In the genomic region with DNA sequence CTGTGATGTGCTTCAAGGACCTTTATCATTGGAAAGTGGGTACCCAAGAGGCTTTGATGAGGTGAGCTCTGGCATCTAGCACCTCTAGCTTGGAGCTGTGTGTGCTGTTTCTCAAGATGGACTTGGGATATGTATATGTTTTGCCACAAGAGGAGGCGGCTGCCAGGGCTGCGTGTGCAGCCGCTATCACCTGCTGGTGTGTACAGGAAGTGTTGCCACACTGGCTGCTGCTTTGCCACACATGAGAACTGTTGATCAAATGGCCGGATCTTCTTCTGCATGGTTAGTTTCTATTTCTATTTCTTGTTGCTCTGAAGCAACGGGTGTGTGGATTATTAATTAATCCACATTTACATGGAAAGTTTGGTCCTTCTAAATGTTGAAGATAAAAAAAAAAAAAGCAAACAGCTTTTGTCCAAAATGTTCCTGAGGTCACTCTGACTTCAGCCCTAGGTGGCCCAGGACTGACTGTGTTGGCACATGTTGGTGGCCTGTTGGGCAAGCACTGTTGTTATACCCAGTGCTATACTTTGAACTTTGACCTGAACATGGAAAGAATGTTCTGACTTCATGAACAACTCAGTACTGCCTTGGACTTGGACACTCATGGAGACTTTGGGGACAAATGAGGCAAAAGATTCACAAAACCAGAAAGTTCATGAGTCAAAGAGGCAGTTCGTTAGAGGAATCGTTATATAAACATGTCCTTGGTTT, we compare ENCODE assay signal across 32 mouse cellular contexts. TPM values are rescaled to one million over a fixed set of nuclear protein-coding genes. Genes with fewer than 3 reads are reported as not detected.
A peak's percentile ranks its signal among the peaks of the same experiment; 100 is the strongest.
DNase-seq lines count a peak whose midpoint lies in the region; ATAC-seq and TF ChIP-seq lines count a peak whose summit lies in the region.
"Had no signal": no experiment of that assay in that cellular context is flagged by ENCODE, and none has a peak within 500 bp of the region (broad histone marks: within the 10 kb centered on the region; RNA-seq: fewer than 3 reads in every experiment).

No protein-coding gene starts in this region.

- ATAC-seq in kidney, embryonic 14.5 days (ENCODE audit: low FRiP score, low TSS enrichment) = no peak
- ATAC-seq in liver, postnatal 0 days = peak; percentile 96
- ATAC-seq in liver, embryonic 12.5 days = no peak
- peak; percentile 81 for ATAC-seq in megakaryocyte, adult 5-6 weeks (ENCODE audit: poor library complexity, severe bottlenecking)
- no peak for ATAC-seq in CD4-positive, CD25-positive, alpha-beta regulatory T cell, adult 4 months
- ATAC-seq in erythroblast, adult 5-6 weeks (replicated peaks; ENCODE audit: low FRiP score, poor library complexity, severe bottlenecking) = no peak
- ATAC-seq: activated CD4-positive, CD25-positive, alpha-beta regulatory T cell, adult 4 months; forebrain, embryonic 16.5 days; hindbrain, embryonic 16.5 days; midbrain, embryonic 13.5 days had no signal

- no peak overlapping the region for H3K4me3 ChIP-seq in kidney, embryonic 14.5 days (ENCODE audit: low read length)
- no peak overlapping the region for H3K4me3 ChIP-seq in liver, postnatal 0 days (ENCODE audit: low read depth, low read length)
- no peak overlapping the region for H3K4me3 ChIP-seq in liver, embryonic 12.5 days
- H3K4me3 ChIP-seq: embryonic facial prominence, embryonic 15.5 days; heart, embryonic 12.5 days; hindbrain, embryonic 10.5 days; limb, embryonic 13.5 days; megakaryocyte, embryonic 14.5 days; midbrain, embryonic 13.5 days had no signal

- H3K27ac ChIP-seq in kidney, embryonic 14.5 days (ENCODE audit: low read depth, low read length) = no peak overlapping the region
- peak overlapping the region; percentile 90 for H3K27ac ChIP-seq in liver, postnatal 0 days (ENCODE audit: low read depth)
- H3K27ac ChIP-seq in liver, embryonic 12.5 days = no peak overlapping the region
- H3K27ac ChIP-seq: embryonic facial prominence, embryonic 15.5 days; hindbrain, embryonic 10.5 days; kidney, postnatal 0 days; limb, embryonic 13.5 days; midbrain, embryonic 13.5 days had no signal

- no peaks in the 10 kb centered on the region for H3K27me3 ChIP-seq in kidney, embryonic 14.5 days (ENCODE audit: control insufficient read depth, insufficient read depth, low read length)
- H3K27me3 ChIP-seq in liver, postnatal 0 days (ENCODE audit: insufficient read depth, low read length) = 0 out of 2 replicates have a peak, but pooled peaks cover 4% of the 10 kb centered on the region
- peaks cover 30% of the 10 kb centered on the region; the same call in 1 of the 2 replicates for H3K27me3 ChIP-seq in liver, embryonic 12.5 days (replicated peaks)
- H3K27me3 ChIP-seq: embryonic facial prominence, embryonic 15.5 days; limb, embryonic 13.5 days; midbrain, embryonic 13.5 days had no signal

- no peak overlapping the region for H3K4me2 ChIP-seq in kidney, embryonic 14.5 days (replicated peaks; ENCODE audit: low read depth, low read length)
- H3K4me2 ChIP-seq in liver, postnatal 0 days (ENCODE audit: low read depth, low read length) = no peak overlapping the region
- no peak overlapping the region for H3K4me2 ChIP-seq in liver, embryonic 12.5 days
- H3K4me2 ChIP-seq: embryonic facial prominence, embryonic 15.5 days; heart, embryonic 12.5 days; limb, embryonic 13.5 days; midbrain, embryonic 13.5 days had no signal

- no peaks in the 10 kb centered on the region for H3K4me1 ChIP-seq in kidney, embryonic 14.5 days (ENCODE audit: control insufficient read depth, insufficient read depth, low read length)
- H3K4me1 ChIP-seq in liver, postnatal 0 days (ENCODE audit: insufficient read depth) = peaks cover 4% of the 10 kb centered on the region
- peaks cover 13% of the 10 kb centered on the region for H3K4me1 ChIP-seq in liver, embryonic 12.5 days
- H3K4me1 ChIP-seq: embryonic facial prominence, embryonic 15.5 days; hindbrain, embryonic 10.5 days; limb, embryonic 13.5 days; megakaryocyte, embryonic 14.5 days; midbrain, embryonic 13.5 days had no signal

- no peaks in the 10 kb centered on the region for H3K36me3 ChIP-seq in kidney, embryonic 14.5 days (ENCODE audit: control insufficient read depth, insufficient read depth, low read length)
- no peaks in the 10 kb centered on the region for H3K36me3 ChIP-seq in liver, postnatal 0 days (replicated peaks; ENCODE audit: insufficient read depth, low read length)
- no peaks in the 10 kb centered on the region for H3K36me3 ChIP-seq in liver, embryonic 12.5 days
- H3K36me3 ChIP-seq: embryonic facial prominence, embryonic 15.5 days; heart, embryonic 12.5 days; hindbrain, embryonic 10.5 days; limb, embryonic 13.5 days; midbrain, embryonic 13.5 days had no signal

- peak; percentile 82 for TF ChIP-seq EP300 in liver, postnatal 0 days (IDR thresholded peaks at IDR 0.05; ENCODE audit: low read depth)

- no peak for TF ChIP-seq CTCF in liver, postnatal 0 days (IDR thresholded peaks at IDR 0.05; ENCODE audit: low read depth)

- H3K9me3 ChIP-seq in kidney, embryonic 14.5 days (ENCODE audit: control insufficient read depth, low read length) = no peaks in the 10 kb centered on the region; the same call in 1 of the 2 replicates
- no peaks in the 10 kb centered on the region for H3K9me3 ChIP-seq in liver, postnatal 0 days (ENCODE audit: low read length)
- no peaks in the 10 kb centered on the region for H3K9me3 ChIP-seq in liver, embryonic 12.5 days (replicated peaks)
- H3K9me3 ChIP-seq: embryonic facial prominence, embryonic 15.5 days; heart, embryonic 12.5 days; midbrain, embryonic 13.5 days had no signal

- WGBS in kidney, embryonic 14.5 days = 83% methylated on average over 7 of the region's 7 CpGs
- WGBS in liver, postnatal 0 days (ENCODE audit: insufficient replicate concordance) = 60% methylated on average over 7 of the region's 7 CpGs
- 72% methylated on average over 7 of the region's 7 CpGs for WGBS in liver, embryonic 12.5 days (ENCODE audit: insufficient replicate concordance)

- DNase-seq in kidney, adult 8-10 months = peak; percentile 70 to 84
- peak; percentile 61 for DNase-seq in liver, postnatal 0 days
- DNase-seq: adrenal gland, postnatal 25 days; cerebellum, adult 9-11 months; gastrocnemius, postnatal 14 days; heart, adult 18-20 months; heart, postnatal 10 days; lung, adult 2 months; lung, postnatal 14 days; thymus, postnatal 14 days had no signal

- no peak overlapping the region for H3K9ac ChIP-seq in kidney, embryonic 14.5 days (ENCODE audit: low read depth, low read length)
- H3K9ac ChIP-seq in liver, postnatal 0 days (replicated peaks) = no peak overlapping the region
- H3K9ac ChIP-seq in liver, embryonic 12.5 days = no peak overlapping the region
- H3K9ac ChIP-seq: embryonic facial prominence, embryonic 15.5 days; heart, embryonic 12.5 days; limb, embryonic 13.5 days; midbrain, embryonic 13.5 days had no signal

RNA-seq across cellular contexts. Expression of a gene that starts 4.9 kb away (rescaled TPM):
- 0.07 and 0.08 TPM in 2 replicates for polyA plus RNA-seq in kidney, embryonic 14.5 days (2014; fragmentation: Nextera tagmentation; extraction: Ambion mirVana)
- 0.21 and 0.25 TPM in 2 replicates for polyA plus RNA-seq in liver, postnatal 0 days (2015; fragmentation: Nextera tagmentation; extraction: Ambion mirVana)
- 0.04 and 0.06 TPM in 2 replicates for polyA plus RNA-seq in liver, embryonic 12.5 days (2016; fragmentation: Nextera tagmentation; extraction: Ambion mirVana)
- total RNA-seq in megakaryocyte, adult 5-6 weeks (2015) = 0.11 TPM in 1 of 2 replicates, not detected in the other
- not detected in 2 replicates for total RNA-seq in megakaryocyte, adult 5-6 weeks (2017)
- not detected for polyA plus RNA-seq in CD4-positive, CD25-positive, alpha-beta regulatory T cell, adult 4 months (2017; shearing (Covaris generic))
- not detected in 2 replicates for total RNA-seq in erythroblast, adult 5-6 weeks (2015; ENCODE audit: low replicate concordance)
- total RNA-seq in erythroblast, adult 5-6 weeks (2017; ENCODE audit: low replicate concordance) = not detected in 2 replicates
- total RNA-seq: common myeloid progenitor, adult 5-6 weeks; gastrocnemius, postnatal 14 days; left cerebral cortex, adult 18-20 months had no signal
- polyA plus RNA-seq: brain, embryonic 14.5 days; C2C12; forebrain, embryonic 16.5 days; kidney, postnatal 0 days; lung, adult 2 months; neural tube, embryonic 11.5 days; spleen, adult 2 months had no signal

RNA-seq across cellular contexts. Expression of a gene that starts 28.7 kb away (rescaled TPM):
- polyA plus RNA-seq in kidney, embryonic 14.5 days (2014; fragmentation: Nextera tagmentation; extraction: Ambion mirVana) = 0.60 and 3.0 TPM in 2 replicates
- 414 and 703 TPM in 2 replicates for polyA plus RNA-seq in liver, postnatal 0 days (2015; fragmentation: Nextera tagmentation; extraction: Ambion mirVana)
- 0.07 and 0.20 TPM in 2 replicates for polyA plus RNA-seq in liver, embryonic 12.5 days (2016; fragmentation: Nextera tagmentation; extraction: Ambion mirVana)
- total RNA-seq in megakaryocyte, adult 5-6 weeks (2015) = not detected in 2 replicates
- not detected in 2 replicates for total RNA-seq in megakaryocyte, adult 5-6 weeks (2017)
- not detected for polyA plus RNA-seq in CD4-positive, CD25-positive, alpha-beta regulatory T cell, adult 4 months (2017; shearing (Covaris generic))
- total RNA-seq in erythroblast, adult 5-6 weeks (2015; ENCODE audit: low replicate concordance) = not detected in 2 replicates
- total RNA-seq in erythroblast, adult 5-6 weeks (2017; ENCODE audit: low replicate concordance) = not detected in 2 replicates
- total RNA-seq: common myeloid progenitor, adult 5-6 weeks; left cerebral cortex, adult 18-20 months; left cerebral cortex, postnatal 25 days had no signal
- polyA plus RNA-seq: activated CD4-positive, CD25-positive, alpha-beta regulatory T cell, adult 4 months; brain, embryonic 14.5 days; C2C12; embryonic facial prominence, embryonic 15.5 days; forebrain, embryonic 16.5 days; hindbrain, embryonic 10.5 days; hindbrain, embryonic 16.5 days; limb, embryonic 13.5 days; midbrain, embryonic 13.5 days; neural tube, embryonic 11.5 days had no signal

Comparison
In these comparisons a context has a peak if more than half of its experiments do, and no peak if none do; other contexts are left out.
1. ATAC-seq: peak in liver, postnatal 0 days (single experiment) and megakaryocyte, adult 5-6 weeks (single experiment); none in kidney, embryonic 14.5 days (single experiment), liver, embryonic 12.5 days (single experiment), CD4-positive, CD25-positive, alpha-beta regulatory T cell, adult 4 months (single experiment) and erythroblast, adult 5-6 weeks (single experiment).
2. RNA of a gene that starts 28.7 kb away (polyA plus RNA-seq): 414 to 703 TPM in liver, postnatal 0 days; 0.60 to 3.0 TPM in kidney, embryonic 14.5 days, not detected in CD4-positive, CD25-positive, alpha-beta regulatory T cell, adult 4 months and 0.07 to 0.20 TPM in liver, embryonic 12.5 days; every median in the first group is over 100 times any median in the second.